Mouse (Mus musculus) gastrocnemius, postnatal 4 days (tissue): ENCODE measurements around the gene 2310011J03Rik. TPM values are rescaled to one million over a fixed set of nuclear protein-coding genes. Genes with fewer than 3 reads are reported as not detected.
A peak's percentile ranks its signal among the peaks of the same experiment; 100 is the strongest.
"Not testable (repeated sequence)": the region's sequence is repeated elsewhere in the genome, so short reads cannot be mapped to it uniquely, and the experiment has no call there.

Experiments used
- DNase-seq, 2 experiments: peaks; one replicate each; pipeline ENCODE4 v3.0.0; 2021 to 2022; ENCODE audit warnings: low spot score in 2 of 2, mixed read lengths in 2 of 2
- long read RNA-seq, 2 experiments: library from polyadenylated mRNA; stranded (forward); transcript quantifications; one replicate each; pipeline ENCODE4 v2.0.0; 2021
- total RNA-seq, 2 experiments: library from RNA; stranded (reverse); gene quantifications; 2 replicates each; pipeline ENCODE4 v1.2.3; 2021

2310011J03Rik gene
- 10 to 100 TPM; 16.7 to 17.6 TPM for total RNA-seq
- long read RNA-seq, experiment 1, transcript 2310011J03Rik-201 (2 exons, 1,649 nt): major isoform, 44 of 45 reads
- long read RNA-seq, experiment 1, partial matches to known transcripts: 0 of 45 reads
- long read RNA-seq, experiment 1, other reads (novel, unspliced or antisense): 1 of 45 reads
- long read RNA-seq, experiment 2, transcript 2310011J03Rik-201 (2 exons, 1,649 nt): major isoform, 58 of 60 reads
- long read RNA-seq, experiment 2, partial matches to known transcripts: 0 of 60 reads
- long read RNA-seq, experiment 2, other reads (novel, unspliced or antisense): 2 of 60 reads

DNA sequence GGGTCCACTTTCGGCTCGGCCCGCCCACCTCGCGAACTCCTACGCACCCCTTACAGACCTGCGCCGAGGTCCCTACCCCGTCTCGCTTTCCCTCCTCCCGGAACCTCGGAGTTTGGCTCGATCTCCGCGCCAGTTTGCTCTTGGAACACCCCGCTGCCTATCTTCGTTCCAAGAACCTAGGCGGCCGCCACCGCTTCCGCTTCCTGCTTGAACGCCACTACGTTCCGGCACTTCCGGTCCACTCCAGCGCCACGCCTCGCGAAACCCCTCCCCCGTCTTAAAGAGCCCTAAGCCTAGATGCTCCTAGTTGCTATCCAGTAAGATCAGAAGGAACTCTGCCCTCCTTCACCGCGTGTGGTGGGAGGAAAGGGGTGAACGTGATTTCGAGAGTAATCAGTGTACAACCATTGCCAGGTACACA is at the start of gene 2310011J03Rik:
Gene 2310011J03Rik, minus strand, starts transcription at position 198 of the 421 bp plus-strand sequence.
- DNase-seq: peak; percentile 80 to 91

DNA sequence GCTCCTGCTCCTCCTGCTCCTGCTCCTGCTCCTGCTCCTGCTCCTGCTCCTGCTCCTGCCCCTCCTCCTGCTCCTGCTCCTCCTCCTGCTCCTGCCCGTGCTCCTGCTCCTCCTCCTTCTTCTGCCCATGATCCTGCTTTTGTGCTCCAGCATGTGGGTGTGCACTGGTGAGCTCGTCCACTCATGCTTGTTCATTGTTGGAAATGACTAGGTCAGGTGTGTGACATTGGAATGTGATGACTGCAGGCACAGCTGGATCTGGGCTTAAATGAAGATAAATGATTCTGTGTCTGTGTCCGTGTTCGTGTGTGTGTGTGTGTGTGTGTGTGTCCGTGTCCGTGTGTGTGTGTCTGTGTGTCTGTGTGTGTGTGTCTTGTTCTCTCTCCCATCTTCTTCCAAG is 48.1 kb upstream of the 2310011J03Rik start:
- no peak for DNase-seq

DNA sequence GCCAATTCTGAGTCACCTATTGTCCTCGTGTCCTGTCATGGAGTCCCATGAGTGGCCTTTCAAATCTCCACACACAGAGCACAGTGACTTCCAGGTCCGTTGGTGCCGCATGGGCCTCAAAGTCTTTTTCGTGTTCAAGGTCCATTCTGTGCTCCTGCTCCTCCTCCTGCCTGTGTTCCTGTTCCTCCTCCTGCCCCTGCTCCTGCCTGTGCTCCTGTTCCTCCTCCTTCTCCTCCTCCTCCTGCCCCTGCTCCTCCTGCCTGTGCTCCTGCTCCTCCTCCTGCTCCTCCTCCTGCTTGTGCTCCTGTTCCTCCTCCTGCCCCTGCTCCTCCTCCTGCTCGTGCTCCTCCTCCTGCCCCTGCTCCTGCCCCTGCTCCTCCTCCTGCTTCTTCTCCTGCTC is 47.6 kb upstream of the 2310011J03Rik start:
- no peak for DNase-seq

DNA sequence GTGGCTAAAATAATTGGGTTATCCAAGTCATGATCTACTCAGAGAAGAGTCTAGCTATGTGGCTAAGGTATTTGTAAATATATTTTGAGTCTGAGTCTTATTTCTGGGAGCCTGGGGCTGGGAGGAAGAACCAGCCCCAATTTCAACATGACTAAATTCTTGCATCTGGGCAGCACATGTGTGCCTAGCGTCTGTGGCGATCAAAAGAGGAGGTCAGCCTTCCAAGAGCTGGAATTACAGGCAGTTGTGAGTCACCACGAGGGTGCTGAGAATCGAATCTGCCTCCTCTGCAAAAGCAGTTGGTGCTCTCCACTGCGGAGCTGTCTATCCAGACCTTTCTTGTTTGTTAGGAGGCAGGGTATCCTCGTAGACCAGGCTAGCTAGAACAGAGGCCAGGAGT is 45.4 kb upstream of the 2310011J03Rik start:
- no peak for DNase-seq

GRCm38 (mm10) chr10:80363734-80364133 is 43.4 kb upstream of the 2310011J03Rik start:
- no peak for DNase-seq

GRCm38 (mm10) chr10:80357994-80358639 is 37.8 kb upstream of the 2310011J03Rik start:
- DNase-seq: no peak

DNA sequence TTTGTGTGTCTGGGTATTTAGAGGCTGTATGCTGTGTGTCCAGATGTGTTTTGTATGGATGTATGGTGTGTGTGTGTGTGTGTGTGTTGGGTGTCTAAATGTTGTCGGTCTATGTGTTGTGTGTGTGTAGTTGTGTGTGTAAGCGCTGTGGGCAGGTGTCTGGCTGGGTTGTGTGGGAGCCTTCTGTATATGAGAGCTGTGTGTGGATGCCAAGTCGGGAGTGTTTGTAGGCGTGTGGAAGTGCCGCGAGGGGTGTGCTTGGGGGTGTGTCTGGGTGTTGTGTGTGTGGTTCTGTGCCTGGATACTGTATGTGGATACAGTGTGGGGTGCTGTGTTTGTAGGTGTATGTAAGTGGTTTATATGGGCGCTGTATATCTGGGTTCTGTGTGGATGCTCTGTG is 37.0 kb upstream of the 2310011J03Rik start:
- DNase-seq: no peak

- DNase-seq: no peak
These were observed 36.4 kb upstream of the 2310011J03Rik start for GRCm38 (mm10) chr10:80356737-80357136.

DNA sequence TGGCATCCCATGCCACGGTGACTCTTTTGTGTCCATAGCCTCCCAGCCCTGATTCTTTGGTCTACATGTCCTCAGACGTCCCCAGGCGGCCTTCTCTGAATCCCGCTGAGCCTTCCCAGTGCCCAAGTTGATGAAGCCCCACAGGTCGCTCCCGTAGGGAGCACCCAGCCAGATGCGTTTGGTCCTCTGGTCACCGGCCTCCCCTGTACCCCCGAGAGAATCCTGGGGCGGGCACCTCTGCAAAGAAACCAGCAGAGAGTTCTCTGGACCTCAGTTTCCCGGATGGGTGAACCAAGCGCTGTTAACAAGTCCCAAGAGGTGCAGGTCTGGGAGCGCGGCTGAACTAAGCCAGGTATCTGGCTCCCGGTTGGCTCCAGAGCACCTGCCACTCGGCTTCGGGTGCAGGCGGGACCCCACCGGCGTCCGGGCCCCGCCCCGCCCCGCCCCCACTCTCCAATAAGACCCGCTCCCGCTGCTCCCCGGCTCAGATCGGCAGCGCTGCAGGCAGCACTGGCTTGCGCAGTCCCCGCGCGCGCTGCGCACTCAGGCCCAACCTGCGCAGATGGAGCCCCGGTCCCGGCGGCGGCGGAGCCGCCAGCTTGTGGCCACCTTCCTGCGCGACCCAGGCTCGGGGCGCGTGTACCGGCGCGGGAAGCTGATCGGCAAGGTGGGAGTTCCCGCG is 35.8 kb upstream of the 2310011J03Rik start, which contains the start of gene Plk5:
Gene Plk5, plus strand, starts transcription at position 459 of the 682 bp plus-strand sequence.
- DNase-seq: no peak

DNA sequence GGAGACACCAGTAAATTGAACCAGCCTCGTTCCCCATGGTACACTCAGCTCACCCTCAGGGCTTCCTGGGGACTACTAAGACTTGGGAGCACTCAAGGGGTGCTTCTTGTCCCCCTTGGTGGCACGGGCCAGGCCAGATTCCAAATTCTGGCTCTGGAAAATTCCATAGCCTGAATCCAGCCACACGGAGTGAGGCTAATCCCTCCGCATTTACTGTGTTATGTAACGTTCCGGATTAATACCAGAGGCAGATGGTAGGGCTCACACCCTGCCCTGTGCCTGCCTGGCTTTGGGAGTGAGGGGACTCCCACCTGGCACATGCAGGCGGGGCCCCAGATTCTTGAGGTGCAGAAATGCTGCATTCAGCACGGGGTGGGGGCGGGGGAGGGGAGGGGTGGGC is 35.1 kb upstream of the 2310011J03Rik start:
- no peak for DNase-seq

- DNase-seq: no peak
These were observed 32.4 kb upstream of the 2310011J03Rik start for GRCm38 (mm10) chr10:80352727-80353126.

DNA sequence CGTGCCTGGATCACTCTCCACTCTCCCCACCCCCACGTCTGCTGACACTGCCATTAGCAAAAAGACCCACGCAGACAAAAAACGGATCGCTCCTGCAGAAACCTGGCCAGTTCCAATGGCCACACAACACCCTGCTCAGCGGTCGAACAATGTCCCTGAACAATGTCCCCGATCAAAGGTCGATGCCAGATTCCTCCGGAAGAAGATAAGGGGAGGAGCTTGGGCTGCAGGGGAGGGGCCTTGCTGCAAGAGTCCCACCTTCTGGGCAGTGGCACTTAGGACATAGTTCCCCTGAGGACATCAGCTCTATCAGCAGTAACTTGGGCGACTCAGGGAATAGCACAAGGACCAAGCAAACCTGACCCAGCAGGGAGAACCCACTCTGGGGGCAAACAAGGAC is 31.6 kb upstream of the 2310011J03Rik start:
- no peak for DNase-seq

- peak; percentile 74 to 82 for DNase-seq
These were observed 30.0 kb upstream of the 2310011J03Rik start for GRCm38 (mm10) chr10:80350292-80350691.

DNA sequence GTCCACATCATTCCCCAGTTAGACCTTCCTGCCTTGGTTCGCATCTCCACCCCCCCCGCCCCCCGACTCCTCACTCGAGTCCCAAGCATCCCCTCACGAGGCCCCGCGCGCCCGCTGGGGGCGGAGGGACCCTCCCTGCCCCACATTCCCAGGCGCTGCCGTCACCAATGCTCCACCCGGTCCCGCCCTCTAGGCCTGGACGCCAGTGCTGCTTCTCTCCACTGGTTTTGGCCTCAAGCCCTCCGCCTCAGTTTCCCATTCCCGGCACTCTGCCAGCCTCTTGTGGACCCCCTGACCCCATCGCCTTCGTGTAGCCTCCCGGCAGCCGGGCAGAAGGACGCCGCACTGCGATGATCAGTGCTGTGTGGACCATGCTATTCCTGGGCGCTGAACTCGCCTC is 28.6 kb upstream of the 2310011J03Rik start:
- no peak for DNase-seq

GRCm38 (mm10) chr10:80348244-80348781 is 28.0 kb upstream of the 2310011J03Rik start, which contains the start of gene Adamtsl5:
Adamtsl5 (minus strand) TSS chr10:80348412.
- DNase-seq: peak; percentile 65 to 72

GRCm38 (mm10) chr10:80347514-80347967 is 27.2 kb upstream of the 2310011J03Rik start:
- DNase-seq: no peak

DNA sequence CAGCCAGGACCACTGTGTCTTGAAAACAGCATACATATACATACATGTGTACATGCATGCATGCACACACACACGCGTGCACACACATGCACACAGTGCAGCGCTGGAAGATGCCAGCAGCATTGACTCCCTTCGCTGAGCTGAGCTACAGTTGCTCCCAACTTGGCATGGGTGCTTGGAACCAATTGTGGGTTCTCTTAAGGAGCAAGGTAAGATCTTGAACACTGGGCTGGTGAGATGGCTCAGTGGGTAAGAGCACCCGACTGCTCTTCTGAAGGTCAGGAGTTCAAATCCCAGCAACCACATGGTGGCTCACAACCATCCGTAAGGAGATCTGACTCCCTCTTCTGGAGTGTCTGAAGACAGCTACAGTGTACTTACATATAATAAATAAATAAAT is 25.6 kb upstream of the 2310011J03Rik start:
- not testable (repeated sequence) for DNase-seq

GRCm38 (mm10) chr10:80345122-80345521 is 24.8 kb upstream of the 2310011J03Rik start:
- DNase-seq: no peak

DNA sequence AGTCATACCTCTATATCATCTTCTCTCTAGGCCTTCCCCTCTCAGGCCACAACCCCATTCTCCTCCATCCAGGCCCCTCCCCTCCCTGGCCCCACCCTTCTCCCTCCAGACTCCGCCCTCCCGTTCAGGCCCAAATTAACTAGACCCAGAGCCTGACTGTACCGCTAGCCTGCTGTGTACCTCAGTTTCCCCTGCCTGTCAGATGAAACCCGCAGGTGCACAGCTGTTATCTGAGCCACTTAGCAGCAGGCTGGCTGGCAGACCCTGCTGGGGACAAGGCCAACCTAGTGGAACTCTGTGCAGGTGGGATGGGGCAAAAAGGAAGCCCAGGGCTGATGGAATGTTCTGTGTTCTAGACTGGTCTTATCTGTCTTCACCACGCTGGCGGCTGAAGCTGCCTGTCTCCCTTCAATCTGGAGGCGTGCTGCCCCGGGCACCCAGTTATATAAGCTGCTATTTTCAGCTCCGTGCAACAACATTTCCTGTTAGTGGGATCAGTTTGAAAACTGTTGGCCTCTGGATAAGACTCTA is 23.9 kb upstream of the 2310011J03Rik start:
- no peak for DNase-seq

DNA sequence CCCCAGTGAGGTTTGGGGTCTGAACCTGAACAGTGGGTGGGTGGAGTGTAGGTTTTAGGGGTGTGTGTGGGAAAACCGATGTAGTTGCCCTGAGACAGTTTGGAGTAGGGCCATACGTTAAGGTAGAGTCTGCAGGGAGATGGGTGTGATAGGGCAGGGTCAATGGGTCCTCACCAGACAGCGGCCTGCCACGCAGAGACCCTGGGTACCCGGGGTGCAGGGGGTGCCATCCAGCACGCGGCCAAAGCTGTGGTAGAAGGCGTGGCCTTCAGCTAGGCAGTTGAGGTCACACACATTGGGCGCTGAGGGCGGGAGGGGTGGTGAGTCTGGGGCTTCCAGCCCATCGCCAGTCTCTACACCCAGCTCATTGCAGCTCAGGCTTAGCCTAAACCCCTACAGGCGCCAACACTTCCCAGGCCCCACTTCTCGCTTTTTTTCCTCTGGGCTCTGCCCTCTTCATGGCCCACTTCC is 23.1 kb upstream of the 2310011J03Rik start:
- no peak for DNase-seq

DNA sequence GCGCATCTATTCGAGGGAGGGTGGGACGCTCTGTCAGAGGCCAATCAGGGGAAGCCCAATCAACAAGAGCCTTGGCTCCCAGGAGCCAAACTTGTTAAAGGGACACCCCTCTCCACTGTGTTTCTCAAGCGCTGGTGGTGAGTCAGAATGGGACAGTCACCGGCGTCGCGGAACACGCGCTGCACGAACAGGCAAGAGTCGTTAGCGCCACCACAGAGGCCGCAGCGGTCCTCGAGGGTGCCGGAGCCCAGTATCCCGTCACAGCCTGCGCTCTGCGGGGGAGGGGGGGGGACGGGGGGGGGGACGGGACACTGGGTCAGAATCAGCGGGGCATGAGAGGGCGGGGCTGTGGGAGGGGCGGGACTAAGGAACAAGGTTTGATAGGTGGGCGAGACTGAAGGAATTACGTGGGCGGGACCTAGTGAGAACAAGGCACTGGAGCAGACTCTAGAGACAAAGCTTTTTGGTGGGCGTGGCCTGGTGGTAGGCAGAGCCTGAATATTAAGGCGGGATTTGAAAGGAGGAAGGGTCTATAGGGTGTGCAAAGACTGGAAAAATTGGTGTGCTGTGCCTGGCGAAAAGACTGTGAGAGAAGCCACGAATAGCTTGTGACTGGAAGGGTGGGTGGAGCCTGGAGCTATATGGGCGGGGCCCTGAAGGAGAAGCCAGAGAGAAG is 22.6 kb upstream of the 2310011J03Rik start:
- DNase-seq: no peak
